Mouse (Mus musculus) forebrain, embryonic 15.5 days (tissue): ENCODE data around the gene Lce3b. TPM values are rescaled to one million over a fixed set of nuclear protein-coding genes. Genes with fewer than 3 reads are reported as not detected.
A peak's percentile ranks its signal among the peaks of the same experiment; 100 is the strongest.

Experiments used
- ATAC-seq: fragments of 200-750 bp; cut with Nextera tagmentation; replicated peaks from 2 replicates; pipeline ENCODE4 v1.8.0; 2017; ENCODE audit warnings: mild to moderate bottlenecking, moderate TSS enrichment, moderate library complexity
- H3K27ac ChIP-seq: fragments of 300-500 bp; sonication (generic); replicated peaks from 2 replicates; pipeline ENCODE4 v1.5.1; 2015; ENCODE audit warnings: mild to moderate bottlenecking, inconsistent platforms
- H3K27me3 ChIP-seq: fragments of 300-500 bp; sonication (generic); 2 replicates; pipeline ENCODE4 v1.6.1; 2015; ENCODE audit warnings: inconsistent platforms
- H3K36me3 ChIP-seq: fragments of 300-500 bp; sonication (generic); 2 replicates; pipeline ENCODE4 v1.6.1; 2015; ENCODE audit warnings: mild to moderate bottlenecking, inconsistent platforms
- H3K4me1 ChIP-seq: fragments of 300-500 bp; sonication (generic); 2 replicates; pipeline ENCODE4 v1.6.1; 2015; ENCODE audit warnings: inconsistent platforms
- H3K4me2 ChIP-seq: fragments of 300-500 bp; sonication (generic); replicated peaks from 2 replicates; pipeline ENCODE4 v1.6.1; 2015; ENCODE audit warnings: mild to moderate bottlenecking, inconsistent platforms
- H3K4me3 ChIP-seq: fragments of 300-500 bp; sonication (generic); 2 replicates; pipeline ENCODE4 v1.5.1; 2015; ENCODE audit warnings: mild to moderate bottlenecking, inconsistent platforms
- H3K9ac ChIP-seq: fragments of 300-500 bp; sonication (generic); replicated peaks from 2 replicates; pipeline ENCODE4 v1.6.1; 2015; ENCODE audit warnings: mild to moderate bottlenecking, inconsistent platforms
- H3K9me3 ChIP-seq: fragments of 300-500 bp; sonication (generic); 2 replicates; pipeline ENCODE4 v1.6.1; 2016; ENCODE audit warnings: inconsistent platforms
- WGBS: fragments of 180-500 bp; shearing (Covaris S2); methylation state at CpG from one replicate; pipeline ENCODE4 v1.1.7; 2015; ENCODE audit warnings: mixed read lengths; 5-methylcytosine and 5-hydroxymethylcytosine counted together
- polyA plus RNA-seq: library from polyadenylated mRNA; unstranded; fragments of >200 nt; fragmentation: Nextera tagmentation; extraction: Ambion mirVana; gene quantifications from 2 replicates; pipeline ENCODE4 v1.2.1, GENCODE M21; 2015

Lce3b gene
- polyA plus RNA-seq: not detected in 2 replicates

DNA sequence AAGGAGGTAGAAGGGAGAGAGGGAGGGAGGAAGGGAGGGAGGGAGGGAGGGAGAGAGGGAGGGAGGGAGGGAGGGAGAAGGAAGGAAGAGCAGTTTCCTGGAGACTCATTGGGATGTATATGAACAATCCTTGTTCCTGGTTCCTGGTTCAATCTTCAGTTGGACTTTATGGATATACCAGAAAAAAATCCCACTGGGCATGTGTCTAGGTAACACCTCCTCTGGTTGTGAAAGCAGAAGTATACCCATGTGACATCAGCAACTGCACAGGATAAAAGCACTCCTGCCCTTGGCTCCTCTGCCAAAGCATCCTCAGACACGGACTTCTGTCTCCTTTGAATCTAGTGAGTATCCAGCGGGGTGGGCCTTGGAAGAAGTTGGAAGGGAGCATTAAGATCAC, at the start of gene Lce3b:
TSS of gene Lce3b (plus strand) at position 301 of the 400 bp plus-strand sequence.
- Histone ChIP-seq H3K9ac (no peak within 1 kb of the TSS), H3K4me3 (no peak within 1 kb of the TSS), H3K36me3 (no peaks in the 10 kb centered on the region), H3K27ac (no peak within 1 kb of the TSS), H3K27me3 (no peaks in the 10 kb centered on the region), H3K4me1 (no peaks in the 10 kb centered on the region), H3K9me3 (no peaks in the 10 kb centered on the region), H3K4me2 (no peak within 1 kb of the TSS)
- WGBS: 55% methylated on average over 2 of the region's 2 CpGs
- no peak for ATAC-seq

- 58% methylated on average over 3 of the region's 3 CpGs for WGBS
- Histone ChIP-seq H3K27ac (no peak overlapping the region), H3K9ac (no peak overlapping the region), H3K4me1 (no peaks in the 10 kb centered on the region), H3K4me3 (no peak overlapping the region), H3K36me3 (no peaks in the 10 kb centered on the region), H3K27me3 (no peaks in the 10 kb centered on the region), H3K4me2 (no peak overlapping the region), H3K9me3 (no peaks in the 10 kb centered on the region)
- ATAC-seq: no peak
Observed at GRCm38 (mm10) chr3:92894063-92894462, 38.7 kb upstream of the Lce3b start.

DNA sequence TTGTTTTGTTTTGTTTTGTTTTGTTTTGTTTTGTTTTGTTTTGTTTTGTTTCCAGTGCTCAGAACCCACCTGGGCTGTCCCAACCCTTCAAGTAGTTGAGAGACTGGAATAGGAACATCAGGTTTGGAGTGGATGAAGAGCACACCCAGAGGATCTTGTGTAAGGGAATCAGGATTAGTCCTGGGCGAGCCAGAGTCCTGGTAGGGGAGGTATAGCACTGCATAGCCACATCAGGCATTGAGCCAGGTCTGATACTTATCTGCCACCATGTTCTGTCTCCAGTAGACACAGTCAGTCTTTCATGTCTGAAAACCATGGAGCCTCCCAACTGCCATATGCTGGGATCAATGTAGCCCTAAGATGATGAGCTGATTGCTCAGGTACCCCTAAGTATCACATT, 38.3 kb upstream of the Lce3b start:
- H3K27me3 ChIP-seq: no peaks in the 10 kb centered on the region
- no peak overlapping the region for H3K9ac ChIP-seq
- no peaks in the 10 kb centered on the region for H3K9me3 ChIP-seq
- 53% methylated on average over 1 of the region's 1 CpGs for WGBS
- no peak overlapping the region for H3K27ac ChIP-seq
- no peaks in the 10 kb centered on the region for H3K36me3 ChIP-seq
- no peaks in the 10 kb centered on the region for H3K4me1 ChIP-seq
- ATAC-seq: no peak
- no peak overlapping the region for H3K4me3 ChIP-seq
- no peak overlapping the region for H3K4me2 ChIP-seq

DNA sequence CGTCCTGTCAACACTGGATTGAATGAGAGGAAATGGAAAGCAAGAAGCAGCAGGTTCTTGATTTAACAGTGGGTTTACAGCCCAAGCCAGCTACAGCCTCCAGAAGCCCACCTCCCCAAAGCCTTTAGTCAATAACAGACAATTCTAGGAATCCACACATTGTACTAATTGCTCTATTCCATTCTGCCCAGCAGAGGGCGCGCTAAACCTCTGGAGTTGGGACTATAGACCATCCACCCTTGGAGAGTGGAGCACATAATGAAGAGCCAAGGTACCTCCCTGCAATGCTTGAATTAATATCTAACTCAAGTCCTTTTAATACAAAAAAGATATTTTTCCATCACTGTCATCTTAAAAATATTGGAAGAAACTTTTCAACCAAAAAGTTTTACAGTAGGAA, 29.8 kb upstream of the Lce3b start:
- H3K27me3 ChIP-seq: no peaks in the 10 kb centered on the region
- no peaks in the 10 kb centered on the region for H3K36me3 ChIP-seq
- no peaks in the 10 kb centered on the region for H3K4me1 ChIP-seq
- H3K27ac ChIP-seq: no peak overlapping the region
- ATAC-seq: no peak
- no peak overlapping the region for H3K4me2 ChIP-seq
- no peaks in the 10 kb centered on the region for H3K9me3 ChIP-seq
- no peak overlapping the region for H3K4me3 ChIP-seq
- 34% methylated on average over 3 of the region's 3 CpGs for WGBS
- H3K9ac ChIP-seq: no peak overlapping the region

GRCm38 (mm10) chr3:92903640-92904039, 29.1 kb upstream of the Lce3b start:
- Histone ChIP-seq H3K27me3 (no peaks in the 10 kb centered on the region), H3K27ac (no peak overlapping the region), H3K9me3 (no peaks in the 10 kb centered on the region), H3K36me3 (no peaks in the 10 kb centered on the region), H3K9ac (no peak overlapping the region), H3K4me2 (no peak overlapping the region), H3K4me1 (no peaks in the 10 kb centered on the region), H3K4me3 (no peak overlapping the region)
- 34% methylated on average over 4 of the region's 4 CpGs for WGBS
- ATAC-seq: 0 out of 2 replicates have a peak, but pooled peaks have one; percentile 38

DNA sequence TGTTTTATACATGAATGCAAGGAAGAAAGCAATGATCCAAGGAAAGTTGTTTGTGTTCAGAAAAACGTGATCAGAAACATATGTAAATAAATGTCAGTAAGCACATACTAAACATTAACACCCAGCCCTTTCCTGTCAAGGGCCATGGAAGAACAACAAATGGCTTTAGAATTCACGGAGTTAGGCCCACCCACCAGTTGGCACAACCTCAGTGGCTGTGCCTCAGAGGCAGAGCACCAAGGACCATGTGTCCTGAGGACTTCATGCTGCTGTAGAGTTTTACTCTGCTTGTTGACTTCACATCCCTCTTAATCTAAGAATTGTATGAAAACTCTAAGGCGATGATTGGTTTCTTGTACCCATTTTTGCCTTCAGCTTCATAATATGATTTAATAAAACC, 27.6 kb upstream of the Lce3b start:
- Histone ChIP-seq H3K36me3 (no peaks in the 10 kb centered on the region), H3K27ac (no peak overlapping the region), H3K4me2 (no peak overlapping the region), H3K9ac (no peak overlapping the region), H3K9me3 (no peaks in the 10 kb centered on the region), H3K4me1 (no peaks in the 10 kb centered on the region), H3K4me3 (no peak overlapping the region), H3K27me3 (no peaks in the 10 kb centered on the region)
- 50% methylated on average over 3 of the region's 3 CpGs for WGBS
- ATAC-seq: no peak

DNA sequence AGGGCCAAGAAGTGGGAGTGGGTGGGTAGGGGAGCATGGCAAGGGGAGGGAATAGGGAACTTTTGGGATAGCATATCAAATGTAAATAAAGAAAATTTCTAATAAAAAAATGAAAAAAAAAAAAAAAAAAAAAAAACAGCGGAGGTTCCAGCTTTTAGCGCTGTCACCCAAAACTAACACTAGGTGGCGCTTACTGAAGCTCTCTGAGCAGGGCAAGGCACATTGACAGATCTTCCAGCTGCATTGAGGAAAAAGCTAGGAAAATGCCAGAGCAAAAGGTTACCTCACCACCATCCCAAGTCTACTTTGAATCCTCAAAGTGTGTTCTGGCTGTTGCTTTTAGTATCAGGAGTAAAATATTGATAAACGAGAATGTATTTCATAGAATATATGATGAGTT, 25.2 kb upstream of the Lce3b start:
- H3K4me2 ChIP-seq: no peak overlapping the region
- ATAC-seq: no peak
- H3K27me3 ChIP-seq: no peaks in the 10 kb centered on the region
- H3K4me1 ChIP-seq: no peaks in the 10 kb centered on the region
- H3K4me3 ChIP-seq: no peak overlapping the region
- H3K36me3 ChIP-seq: no peaks in the 10 kb centered on the region
- H3K9me3 ChIP-seq: no peaks in the 10 kb centered on the region
- no peak overlapping the region for H3K27ac ChIP-seq
- WGBS: 24% methylated on average over 4 of the region's 4 CpGs
- no peak overlapping the region for H3K9ac ChIP-seq

- Histone ChIP-seq H3K4me1 (no peaks in the 10 kb centered on the region), H3K4me2 (no peak overlapping the region), H3K36me3 (no peaks in the 10 kb centered on the region), H3K9me3 (no peaks in the 10 kb centered on the region), H3K4me3 (no peak overlapping the region), H3K9ac (no peak overlapping the region), H3K27me3 (no peaks in the 10 kb centered on the region), H3K27ac (no peak overlapping the region)
- no peak for ATAC-seq
- WGBS: 71% methylated on average over 4 of the region's 4 CpGs
Observed at GRCm38 (mm10) chr3:92920364-92920763, 12.4 kb upstream of the Lce3b start.

- Histone ChIP-seq H3K27me3 (no peaks in the 10 kb centered on the region), H3K9ac (no peak within 1 kb of the TSS), H3K9me3 (no peaks in the 10 kb centered on the region), H3K36me3 (no peaks in the 10 kb centered on the region), H3K27ac (no peak within 1 kb of the TSS), H3K4me2 (no peak within 1 kb of the TSS), H3K4me1 (no peaks in the 10 kb centered on the region), H3K4me3 (no peak within 1 kb of the TSS)
- 83% methylated on average over 2 of the region's 2 CpGs for WGBS
- ATAC-seq: no peak
Observed at GRCm38 (mm10) chr3:92926130-92926529, 6.6 kb upstream of the Lce3b start, which contains the start of gene Lce3a. Gene Lce3a (minus strand): TSS chr3:92926230.

DNA sequence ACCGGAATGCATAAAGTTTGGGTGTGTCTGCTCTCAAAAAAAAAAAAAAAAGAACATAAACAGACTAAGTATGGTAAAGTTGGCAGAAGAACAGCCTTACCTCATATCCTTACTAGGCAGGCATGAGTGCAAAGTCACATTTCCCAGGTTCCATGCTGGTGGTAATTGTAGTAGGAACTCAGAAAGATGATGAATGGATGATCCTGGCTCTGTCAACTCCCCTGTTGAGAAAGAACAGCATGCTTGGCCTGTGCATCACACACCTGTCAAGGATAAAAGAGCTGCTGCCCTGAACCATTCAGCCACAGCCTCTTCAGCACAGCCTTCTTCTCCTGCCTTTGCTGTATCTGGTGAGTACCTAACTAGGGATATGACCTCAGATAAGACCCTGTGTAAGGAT, 11.4 kb downstream of the Lce3b start, which contains the start of gene Lce3c:
TSS of gene Lce3c (plus strand) at position 301 of the 400 bp plus-strand sequence.
- Histone ChIP-seq H3K4me2 (no peak within 1 kb of the TSS), H3K4me3 (no peak within 1 kb of the TSS), H3K27ac (no peak within 1 kb of the TSS), H3K9ac (no peak within 1 kb of the TSS), H3K36me3 (no peaks in the 10 kb centered on the region), H3K9me3 (no peaks in the 10 kb centered on the region), H3K4me1 (no peaks in the 10 kb centered on the region), H3K27me3 (no peaks in the 10 kb centered on the region)
- no peak for ATAC-seq
- 88% methylated on average over 1 of the region's 1 CpGs for WGBS

DNA sequence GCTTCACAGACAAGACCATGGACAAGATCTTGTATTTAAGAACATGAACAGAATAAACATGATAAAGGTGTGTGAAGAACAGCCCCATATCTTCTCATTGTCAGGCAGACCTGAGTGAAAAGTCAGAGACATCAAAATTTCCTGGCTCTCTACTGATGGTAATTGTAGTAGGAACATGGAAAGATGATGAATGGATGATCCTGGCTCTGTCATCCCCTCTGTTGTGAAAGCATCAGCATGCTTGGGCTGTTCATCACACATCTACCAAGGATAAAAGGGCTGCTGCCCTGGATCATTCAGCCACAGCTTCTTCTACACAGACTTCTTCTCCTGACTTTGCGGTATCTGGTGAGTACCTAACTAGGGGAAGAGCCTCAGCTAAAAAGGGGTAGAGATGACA, 24.3 kb downstream of the Lce3b start, which contains the start of gene Lce3d:
TSS of gene Lce3d (plus strand) at position 301 of the 400 bp plus-strand sequence.
- Histone ChIP-seq H3K4me3 (no peak within 1 kb of the TSS), H3K9ac (no peak within 1 kb of the TSS), H3K27me3 (no peaks in the 10 kb centered on the region), H3K27ac (no peak within 1 kb of the TSS), H3K4me2 (no peak within 1 kb of the TSS), H3K4me1 (no peaks in the 10 kb centered on the region), H3K36me3 (no peaks in the 10 kb centered on the region), H3K9me3 (no peaks in the 10 kb centered on the region)
- no peak for ATAC-seq
- WGBS: 96% methylated on average over 1 of the region's 1 CpGs

DNA sequence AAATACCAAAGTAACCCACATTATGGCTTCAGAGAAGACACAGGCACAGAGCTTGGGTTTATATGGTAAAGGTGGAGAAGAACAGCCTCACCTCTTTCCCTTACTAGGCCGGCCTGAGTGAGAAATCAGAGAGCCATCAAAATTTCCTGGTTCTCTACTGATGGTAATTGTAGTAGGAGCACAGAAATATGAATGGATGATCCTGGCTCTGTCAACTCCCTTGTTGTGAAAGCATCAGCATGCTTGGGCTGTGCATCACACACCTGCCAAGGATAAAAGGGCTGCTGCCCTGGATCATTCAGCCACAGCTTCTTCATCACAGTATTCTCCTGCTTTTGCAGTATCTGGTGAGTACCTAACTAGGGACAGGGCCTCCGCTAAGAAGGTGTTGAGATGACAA, 34.0 kb downstream of the Lce3b start, which contains the start of gene Lce3e:
TSS of gene Lce3e (plus strand) at position 301 of the 400 bp plus-strand sequence.
- Histone ChIP-seq H3K36me3 (no peaks in the 10 kb centered on the region), H3K27ac (no peak within 1 kb of the TSS), H3K27me3 (no peaks in the 10 kb centered on the region), H3K9me3 (no peaks in the 10 kb centered on the region), H3K4me2 (no peak within 1 kb of the TSS), H3K9ac (no peak within 1 kb of the TSS), H3K4me1 (no peaks in the 10 kb centered on the region), H3K4me3 (no peak within 1 kb of the TSS)
- ATAC-seq: no peak
- WGBS: 94% methylated on average over 2 of the region's 2 CpGs

GRCm38 (mm10) chr3:92978484-92978883, 45.7 kb downstream of the Lce3b start:
- no peak for ATAC-seq
- no peak overlapping the region for H3K9ac ChIP-seq
- no peaks in the 10 kb centered on the region for H3K27me3 ChIP-seq
- no peak overlapping the region for H3K4me3 ChIP-seq
- H3K9me3 ChIP-seq: no peaks in the 10 kb centered on the region
- WGBS: 75% methylated on average over 2 of the region's 2 CpGs
- H3K36me3 ChIP-seq: no peaks in the 10 kb centered on the region
- H3K4me1 ChIP-seq: no peaks in the 10 kb centered on the region
- H3K4me2 ChIP-seq: no peak overlapping the region
- H3K27ac ChIP-seq: no peak overlapping the region
